8 mouse cellular contexts compared by ENCODE assay signal in genomic region chr5:100498436-100499180, GRCm38 (mm10). TPM values are rescaled to one million over a fixed set of nuclear protein-coding genes. Genes with fewer than 3 reads are reported as not detected.
DNase-seq lines count a peak whose midpoint lies in the region; ATAC-seq and TF ChIP-seq lines count a peak whose summit lies in the region.

No protein-coding gene starts in this region.

- no peaks in the 10 kb centered on the region for H3K9me3 ChIP-seq in forebrain, embryonic 15.5 days
- H3K9me3 ChIP-seq in neural tube, embryonic 14.5 days (ENCODE audit: control insufficient read depth, low read length) = no peaks in the 10 kb centered on the region

- ATAC-seq in forebrain, embryonic 15.5 days (replicated peaks) = peak; percentile 70
- peak; percentile 75 for ATAC-seq in neural tube, embryonic 14.5 days (ENCODE audit: low read depth)

- H3K9ac ChIP-seq in forebrain, embryonic 15.5 days (replicated peaks) = peak overlapping the region; percentile 79
- H3K9ac ChIP-seq in neural tube, embryonic 14.5 days (replicated peaks; ENCODE audit: low read depth, low read length) = peak overlapping the region; percentile 85

- H3K36me3 ChIP-seq in forebrain, embryonic 15.5 days = no peaks in the 10 kb centered on the region
- H3K36me3 ChIP-seq in neural tube, embryonic 14.5 days (ENCODE audit: control insufficient read depth, insufficient read depth, low read length) = no peaks in the 10 kb centered on the region

- TF ChIP-seq CTCF in lung, adult 2 months (IDR thresholded peaks at IDR 0.05; ENCODE audit: insufficient read depth, low read length) = no peak

- H3K4me2 ChIP-seq in forebrain, embryonic 15.5 days (replicated peaks) = peak overlapping the region; percentile 92
- peak overlapping the region; percentile 93 for H3K4me2 ChIP-seq in neural tube, embryonic 14.5 days (ENCODE audit: low read depth, low read length)

- TF ChIP-seq POLR2A in lung, adult 2 months (IDR thresholded peaks at IDR 0.05; ENCODE audit: borderline replicate concordance, extremely low read depth, low read depth, low read length) = no peak

- DNase-seq in ES-CJ7 (ENCODE audit: low read depth, low spot score) = peak; percentile 64
- peak; percentile 50 for DNase-seq in cerebellum, adult 11 months
- DNase-seq in heart, postnatal 14 days = peak; percentile 80 to 82
- DNase-seq in layer of hippocampus, adult 18-20 months (ENCODE audit: low spot score in 2 of 2) = peak; percentile 37 to 70
- DNase-seq in lung, adult 2 months = peak; percentile 71
- peak; percentile 80 for DNase-seq in testis, postnatal 10 days (ENCODE audit: low spot score)

- 1% methylated on average over 45 of the region's 46 CpGs for WGBS in forebrain, embryonic 15.5 days
- 1% methylated on average over 46 of the region's 46 CpGs for WGBS in lung, adult 2 months
- WGBS in neural tube, embryonic 14.5 days = under 1% methylated on average over 39 of the region's 46 CpGs

- intact Hi-C loops in heart, postnatal 14 days (cut with DNase I) = loop anchor here (5.0 to 10.0 kb wide), 4 partner anchors 39 to 454 kb away; partner anchors contain the start of gene Sec31a

- peak overlapping the region; percentile 67 for H3K27ac ChIP-seq in forebrain, embryonic 15.5 days (replicated peaks)
- 0 out of 2 replicates have a peak overlapping the region, but pooled peaks have one; percentile 39 for H3K27ac ChIP-seq in neural tube, embryonic 14.5 days (ENCODE audit: low read depth, low read length)

- H3K27me3 ChIP-seq in forebrain, embryonic 15.5 days = no peaks in the 10 kb centered on the region
- H3K27me3 ChIP-seq in neural tube, embryonic 14.5 days (ENCODE audit: control insufficient read depth, insufficient read depth, low read length) = no peaks in the 10 kb centered on the region

- peaks cover 23% of the 10 kb centered on the region for H3K4me1 ChIP-seq in forebrain, embryonic 15.5 days
- H3K4me1 ChIP-seq in lung, adult 2 months (ENCODE audit: control insufficient read depth, insufficient read depth, low read length) = no peaks in the 10 kb centered on the region
- peaks cover 13% of the 10 kb centered on the region for H3K4me1 ChIP-seq in neural tube, embryonic 14.5 days (ENCODE audit: control insufficient read depth, insufficient read depth, low read length)

- H3K4me3 ChIP-seq in forebrain, embryonic 15.5 days = peak overlapping the region; percentile 80
- H3K4me3 ChIP-seq in lung, adult 2 months (replicated peaks; ENCODE audit: extremely low read depth, low read depth, low read length) = peak overlapping the region; percentile 81
- H3K4me3 ChIP-seq in neural tube, embryonic 14.5 days (ENCODE audit: low read depth, low read length) = peak overlapping the region; percentile 80

RNA-seq across cellular contexts. Expression of gene Lin54, which starts 1.8 kb away (rescaled TPM):
- 8.3 and 10.0 TPM in 2 replicates for polyA plus RNA-seq in forebrain, embryonic 15.5 days (2015; fragmentation: Nextera tagmentation; extraction: Ambion mirVana)
- total RNA-seq in heart, postnatal 14 days (2021) = 10 to 100 TPM in 1 of 2 experiments, 1 to 10 TPM in 1; 8.4 to 12.8 TPM
- 10 to 100 TPM; 18.0 to 19.5 TPM for total RNA-seq in layer of hippocampus, adult 18-20 months (2021)
- polyA plus RNA-seq in lung, adult 2 months (2012; rRNA removed) = 4.5 and 5.2 TPM in 2 replicates
- 7.9 and 9.8 TPM in 2 replicates for polyA plus RNA-seq in neural tube, embryonic 14.5 days (2014; fragmentation: Nextera tagmentation; extraction: Ambion mirVana)

RNA-seq across cellular contexts. Expression of gene Cops4, which starts 19.5 kb away (rescaled TPM):
- 186 and 192 TPM in 2 replicates for polyA plus RNA-seq in forebrain, embryonic 15.5 days (2015; fragmentation: Nextera tagmentation; extraction: Ambion mirVana)
- total RNA-seq in heart, postnatal 14 days (2021) = 10 to 100 TPM; 73.4 to 77.0 TPM
- 10 to 100 TPM; 80.8 to 83.3 TPM for total RNA-seq in layer of hippocampus, adult 18-20 months (2021)
- polyA plus RNA-seq in lung, adult 2 months (2012; rRNA removed) = 14.2 and 20.9 TPM in 2 replicates
- 188 and 189 TPM in 2 replicates for polyA plus RNA-seq in neural tube, embryonic 14.5 days (2014; fragmentation: Nextera tagmentation; extraction: Ambion mirVana)

Comparison
In these comparisons a context has a peak if more than half of its experiments do, and no peak if none do; other contexts are left out.
1. Peak in every context shown above with its lines: DNase-seq, ATAC-seq, H3K4me3 ChIP-seq and H3K27ac ChIP-seq.